Mouse (Mus musculus) myocyte (in vitro differentiated cells): ENCODE measurements around the gene Pdpk1. TPM values are rescaled to one million over a fixed set of nuclear protein-coding genes. Genes with fewer than 3 reads are reported as not detected.

ENCODE experiments used
- H3K27me3 ChIP-seq: one replicate; pipeline ENCODE4 v1.6.1; 2011; ENCODE audit not compliant: control insufficient read depth, insufficient read depth, insufficient read length
- H3K36me3 ChIP-seq: one replicate; pipeline ENCODE4 v1.6.1; 2011; ENCODE audit not compliant: control insufficient read depth, insufficient read depth
- H3K4me2 ChIP-seq: one replicate; pipeline ENCODE4 v1.6.1; 2011; ENCODE audit warnings: low read depth, control low read depth
- H3K4me3 ChIP-seq: one replicate; pipeline ENCODE4 v1.5.1; 2011; ENCODE audit warnings: mild to moderate bottlenecking, control low read depth, moderate library complexity
- H3K79me2 ChIP-seq: one replicate; pipeline ENCODE4 v1.6.1; 2011; ENCODE audit not compliant: control insufficient read depth, insufficient read depth
- H3ac ChIP-seq: one replicate; pipeline ENCODE4 v1.6.1; 2011; ENCODE audit not compliant: control insufficient read depth, insufficient read length
- CEBPB ChIP-seq: IDR thresholded peaks from 2 replicates; pipeline ENCODE4 v1.6.1; 2011; ENCODE audit warnings: mild to moderate bottlenecking, moderate library complexity; ENCODE audit not compliant: poor library complexity, insufficient read depth, severe bottlenecking
- E2F4 ChIP-seq: IDR thresholded peaks from one replicate; pipeline ENCODE4 v1.6.1; 2011; ENCODE audit warnings: mild to moderate bottlenecking, control low read depth, moderate library complexity; ENCODE audit not compliant: insufficient read depth
- MAX ChIP-seq: IDR thresholded peaks from one replicate; pipeline ENCODE4 v1.6.1; 2011; ENCODE audit warnings: low read depth, mild to moderate bottlenecking, control low read depth
- MYOD1 ChIP-seq, 3 experiments: IDR thresholded peaks; one replicate each; pipeline ENCODE4 v1.6.1; 2011; ENCODE audit warnings: control low read depth in 2 of 3, low read depth in 2 of 3, mild to moderate bottlenecking in 2 of 3, moderate library complexity in 1 of 3; ENCODE audit not compliant: insufficient read length in 2 of 3, control insufficient read depth in 1 of 3
- MYOG ChIP-seq, 3 experiments: IDR thresholded peaks; one replicate each; pipeline ENCODE4 v1.6.1; 2011; ENCODE audit warnings: control low read depth in 2 of 3, low read depth in 2 of 3, mild to moderate bottlenecking in 2 of 3; ENCODE audit not compliant: insufficient read length in 2 of 3, control insufficient read depth in 1 of 3, insufficient read depth in 1 of 3
- POLR2A ChIP-seq: IDR thresholded peaks from one replicate; pipeline ENCODE4 v1.6.1; 2011; ENCODE audit warnings: low read depth, mild to moderate bottlenecking, control low read depth, moderate library complexity; ENCODE audit not compliant: insufficient read length
- POLR2AphosphoS2 ChIP-seq: IDR thresholded peaks from one replicate; pipeline ENCODE4 v1.6.1; 2011; ENCODE audit warnings: low read depth, control low read depth; ENCODE audit not compliant: insufficient read length
- REST ChIP-seq: IDR thresholded peaks from one replicate; pipeline ENCODE4 v1.6.1; 2011; ENCODE audit warnings: mild to moderate bottlenecking, control low read depth, moderate library complexity; ENCODE audit not compliant: insufficient read depth, insufficient read length
- SRF ChIP-seq: IDR thresholded peaks from one replicate; pipeline ENCODE4 v1.6.1; 2011; ENCODE audit warnings: low read depth; ENCODE audit not compliant: control insufficient read depth, insufficient read length
- TCF12 ChIP-seq: IDR thresholded peaks from one replicate; pipeline ENCODE4 v1.6.1; 2011; ENCODE audit warnings: mild to moderate bottlenecking, control low read depth; ENCODE audit not compliant: poor library complexity, insufficient read depth, severe bottlenecking
- TCF3 ChIP-seq: IDR thresholded peaks from one replicate; pipeline ENCODE4 v1.6.1; 2011; ENCODE audit warnings: low read depth, control low read depth; ENCODE audit not compliant: insufficient read length
- USF1 ChIP-seq: IDR thresholded peaks from one replicate; pipeline ENCODE4 v1.6.1; 2011; ENCODE audit warnings: low read depth, mild to moderate bottlenecking, control low read depth, moderate library complexity
- polyA plus RNA-seq: library from polyadenylated mRNA; unstranded; fragments of >200 nt; fragmentation: generic; extraction: Trizol; gene quantifications from one replicate; pipeline ENCODE4 v1.2.1, GENCODE M21; 2012; ENCODE audit warnings: missing spikeins

Gene Pdpk1
- polyA plus RNA-seq, 1 experiment, result 10.1 TPM

GRCm38 (mm10) chr17:24169317-24170065 lies 18.8 kb upstream of the Pdpk1 start, which contains the start of gene Atp6v0c:
Atp6v0c (minus strand) TSS chr17:24169702.
- H3K27me3 ChIP-seq, result no peaks in the 10 kb centered on the region
- H3K36me3 ChIP-seq, result peaks cover 11% of the 10 kb centered on the region
- peak within 1 kb of the TSS; percentile 65 for H3ac ChIP-seq
- peak within 1 kb of the TSS; percentile 96 for H3K4me2 ChIP-seq
- H3K79me2 ChIP-seq, result peaks cover 34% of the 10 kb centered on the region
- TF ChIP-seq SRF (no peak), TCF3 (no peak), TCF12 (no peak), USF1 (peak; percentile 90), MAX (no peak), POLR2A (peak; percentile 75), MYOD1 (IDR thresholded peaks at IDR 0.05; ENCODE audit: control insufficient read depth in 1 of 3, insufficient read length in 2 of 3, low read depth in 2 of 3) (no peak), POLR2AphosphoS2 (peak; percentile 92), REST (no peak), MYOG (IDR thresholded peaks at IDR 0.05; ENCODE audit: control insufficient read depth in 1 of 3, insufficient read depth in 1 of 3, insufficient read length in 2 of 3, low read depth in 2 of 3) (no peak), CEBPB (no peak), E2F4 (no peak)
- H3K4me3 ChIP-seq, result peak within 1 kb of the TSS; percentile 93

DNA sequence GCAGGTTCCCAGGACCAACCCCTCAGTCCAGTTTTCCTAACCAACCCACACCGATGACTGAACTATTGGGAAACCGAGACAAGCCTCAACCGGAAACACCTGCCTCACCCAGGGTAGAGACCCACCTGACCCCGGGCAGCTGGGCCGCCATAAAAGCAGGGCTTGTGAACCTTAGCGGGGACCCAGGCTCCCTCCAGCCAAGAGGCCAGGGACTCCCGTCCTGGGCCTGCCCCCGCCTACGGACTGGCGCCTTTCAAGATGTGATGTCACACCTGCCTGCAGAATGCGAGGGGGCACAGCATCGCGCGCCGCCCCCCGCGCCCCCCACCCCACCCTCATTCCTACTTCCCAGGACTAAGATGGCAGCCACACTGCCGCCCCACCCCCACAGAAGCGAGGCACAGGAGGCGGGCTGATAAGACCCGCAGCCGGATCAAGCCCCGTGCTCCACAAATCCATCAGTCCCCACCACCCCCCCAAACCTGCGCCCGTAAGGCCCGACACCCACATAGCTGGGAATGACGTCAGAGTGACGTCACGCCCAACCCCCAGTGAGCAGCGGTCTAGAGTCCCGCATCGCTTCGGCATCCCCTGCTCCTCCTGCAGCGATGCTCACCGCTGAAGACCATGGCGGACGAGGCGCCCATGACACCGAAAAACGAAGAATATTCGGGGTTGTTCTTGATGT lies 18.0 kb upstream of the Pdpk1 start:
- peaks cover 11% of the 10 kb centered on the region for H3K36me3 ChIP-seq
- H3ac ChIP-seq, result peak overlapping the region; percentile 65
- peak overlapping the region; percentile 93 for H3K4me2 ChIP-seq
- no peaks in the 10 kb centered on the region for H3K27me3 ChIP-seq
- TF ChIP-seq MAX (no peak), MYOD1 (IDR thresholded peaks at IDR 0.05; ENCODE audit: control insufficient read depth in 1 of 3, insufficient read length in 2 of 3, low read depth in 2 of 3) (no peak), MYOG (IDR thresholded peaks at IDR 0.05; ENCODE audit: control insufficient read depth in 1 of 3, insufficient read depth in 1 of 3, insufficient read length in 2 of 3, low read depth in 2 of 3) (peak in 1 of 3 experiments; percentile 1), POLR2AphosphoS2 (no peak), TCF12 (no peak), CEBPB (no peak), TCF3 (no peak), SRF (no peak), POLR2A (peak; percentile 57), USF1 (no peak), REST (no peak), E2F4 (no peak)
- H3K79me2 ChIP-seq, result peaks cover 34% of the 10 kb centered on the region
- peak overlapping the region; percentile 93 for H3K4me3 ChIP-seq

DNA sequence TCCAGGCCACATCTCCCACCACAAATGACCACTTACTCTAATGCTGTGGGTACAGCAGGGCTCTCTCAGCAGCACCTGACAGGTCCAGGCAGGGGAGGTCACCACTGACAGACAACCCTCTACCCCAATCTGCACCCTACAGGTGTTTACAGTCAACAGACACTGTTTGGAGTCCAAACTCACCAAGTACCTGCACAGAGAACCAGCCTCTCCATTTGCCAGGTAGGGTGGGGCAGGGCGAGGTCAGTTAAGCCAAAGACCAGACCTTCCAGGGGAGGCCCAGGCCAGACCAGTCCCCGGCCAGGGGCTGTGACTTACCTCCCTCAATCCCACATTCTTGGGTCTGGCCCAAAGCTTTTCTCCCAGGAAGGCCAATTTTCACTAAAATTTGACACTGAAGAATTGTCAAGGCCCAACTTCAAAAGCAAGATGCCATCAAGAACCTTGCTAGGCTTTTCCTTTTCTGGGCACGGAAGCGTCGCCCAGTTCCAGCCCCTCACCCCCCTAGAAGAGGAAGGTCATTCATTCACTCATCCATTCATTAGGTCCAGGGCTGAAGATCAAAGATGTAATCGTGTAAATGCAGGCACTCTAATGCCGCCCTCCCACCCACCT lies 17.3 kb upstream of the Pdpk1 start:
- Histone ChIP-seq H3K4me2 (peak overlapping the region; percentile 93), H3K36me3 (peaks cover 11% of the 10 kb centered on the region), H3K27me3 (no peaks in the 10 kb centered on the region), H3K79me2 (peaks cover 34% of the 10 kb centered on the region), H3ac (peak overlapping the region; percentile 65), H3K4me3 (peak overlapping the region; percentile 93)
- no peak for TF ChIP-seq TCF12
- no peak for TF ChIP-seq SRF
- no peak for TF ChIP-seq E2F4
- TF ChIP-seq REST, result no peak
- no peak for TF ChIP-seq MYOD1 (IDR thresholded peaks at IDR 0.05; ENCODE audit: control insufficient read depth in 1 of 3, insufficient read length in 2 of 3, low read depth in 2 of 3)
- no peak for TF ChIP-seq POLR2A
- TF ChIP-seq CEBPB, result no peak
- no peak for TF ChIP-seq TCF3
- TF ChIP-seq USF1, result no peak
- TF ChIP-seq POLR2AphosphoS2, result no peak
- TF ChIP-seq MAX, result no peak
- TF ChIP-seq MYOG (IDR thresholded peaks at IDR 0.05; ENCODE audit: control insufficient read depth in 1 of 3, insufficient read depth in 1 of 3, insufficient read length in 2 of 3, low read depth in 2 of 3), result no peak

DNA sequence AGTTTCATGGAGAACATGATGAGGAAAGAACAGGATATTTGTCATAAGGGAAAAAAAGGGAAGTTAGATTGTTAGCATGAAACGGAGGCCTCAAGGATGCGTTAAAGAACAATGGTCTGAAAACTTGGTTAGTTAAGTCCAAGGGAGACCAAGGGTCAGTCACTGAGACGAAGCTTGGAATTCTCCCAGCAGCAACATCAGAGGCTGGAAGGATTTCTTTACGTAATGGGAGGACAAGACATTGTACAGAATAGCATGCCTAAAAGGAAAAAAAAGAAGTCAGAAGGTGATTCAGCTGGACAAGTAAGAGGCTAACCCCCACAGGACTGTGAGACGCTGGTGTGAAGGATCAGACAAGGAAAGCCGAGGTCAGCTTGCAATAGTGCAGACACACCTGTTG lies 16.4 kb upstream of the Pdpk1 start:
- H3K79me2 ChIP-seq, result peaks cover 34% of the 10 kb centered on the region
- no peaks in the 10 kb centered on the region for H3K27me3 ChIP-seq
- peaks cover 11% of the 10 kb centered on the region for H3K36me3 ChIP-seq
- TF ChIP-seq MAX (no peak), SRF (no peak), TCF12 (no peak), MYOG (IDR thresholded peaks at IDR 0.05; ENCODE audit: control insufficient read depth in 1 of 3, insufficient read depth in 1 of 3, insufficient read length in 2 of 3, low read depth in 2 of 3) (no peak), POLR2AphosphoS2 (no peak), REST (no peak), E2F4 (no peak), POLR2A (no peak), USF1 (no peak), TCF3 (no peak), CEBPB (no peak), MYOD1 (IDR thresholded peaks at IDR 0.05; ENCODE audit: control insufficient read depth in 1 of 3, insufficient read length in 2 of 3, low read depth in 2 of 3) (no peak)
- peak overlapping the region; percentile 93 for H3K4me3 ChIP-seq
- no peak overlapping the region for H3ac ChIP-seq
- H3K4me2 ChIP-seq, result peak overlapping the region; percentile 93
